ENCODE assay signal across 18 mouse cellular contexts in genomic region chr14:61414199-61414598, GRCm38 (mm10). TPM values are rescaled to one million over a fixed set of nuclear protein-coding genes. Genes with fewer than 3 reads are reported as not detected.
A peak's percentile ranks its signal among the peaks of the same experiment; 100 is the strongest.
DNase-seq lines count a peak whose midpoint lies in the region; ATAC-seq and TF ChIP-seq lines count a peak whose summit lies in the region.
"Had no signal": no experiment of that assay in that cellular context is flagged by ENCODE, and none has a peak within 500 bp of the region (broad histone marks: within the 10 kb centered on the region; RNA-seq: fewer than 3 reads in every experiment).

No protein-coding gene starts in this region.

- no peaks in the 10 kb centered on the region for H3K36me3 ChIP-seq in midbrain, embryonic 13.5 days
- H3K36me3 ChIP-seq in midbrain, embryonic 11.5 days (ENCODE audit: control insufficient read depth, insufficient read depth, low read length) = no peaks in the 10 kb centered on the region
- no peaks in the 10 kb centered on the region for H3K36me3 ChIP-seq in neural tube, embryonic 13.5 days
- H3K36me3 ChIP-seq in neural tube, embryonic 15.5 days = no peaks in the 10 kb centered on the region
- H3K36me3 ChIP-seq: embryonic facial prominence, embryonic 10.5 days; heart, embryonic 15.5 days had no signal

- H3K27me3 ChIP-seq in midbrain, embryonic 13.5 days = no peaks in the 10 kb centered on the region
- no peaks in the 10 kb centered on the region for H3K27me3 ChIP-seq in midbrain, embryonic 11.5 days (ENCODE audit: control insufficient read depth, insufficient read depth, low read length)
- H3K27me3 ChIP-seq in neural tube, embryonic 13.5 days = no peaks in the 10 kb centered on the region
- no peaks in the 10 kb centered on the region for H3K27me3 ChIP-seq in neural tube, embryonic 15.5 days (replicated peaks)
- H3K27me3 ChIP-seq: forebrain, embryonic 13.5 days; heart, embryonic 15.5 days had no signal

- intact Hi-C loops in gastrocnemius, adult 2 months (cut with DNase I) = no loop called here
- intact Hi-C loops in gastrocnemius, postnatal 36 days (cut with DNase I) = no loop called here

- H3K4me1 ChIP-seq in midbrain, embryonic 13.5 days (replicated peaks) = peaks cover 24% of the 10 kb centered on the region
- peaks cover 5% of the 10 kb centered on the region; the same call in 1 of the 2 replicates for H3K4me1 ChIP-seq in midbrain, embryonic 11.5 days (ENCODE audit: control insufficient read depth, insufficient read depth, low read length)
- H3K4me1 ChIP-seq in neural tube, embryonic 13.5 days (replicated peaks) = peaks cover 18% of the 10 kb centered on the region
- peaks cover 8% of the 10 kb centered on the region for H3K4me1 ChIP-seq in neural tube, embryonic 15.5 days

- DNase-seq in gastrocnemius, adult 2 months = no peak
- no peak for DNase-seq in gastrocnemius, postnatal 36 days
- DNase-seq in midbrain, embryonic 11.5 days (ENCODE audit: low spot score, missing footprints) = no peak
- no peak for DNase-seq in cerebellum, postnatal 36 days
- DNase-seq: adrenal gland, postnatal 14 days; cerebellum, adult 18-20 months; cerebellum, adult 9-11 months; gastrocnemius, postnatal 10 days; heart, adult 2 months; heart, postnatal 14 days had no signal

- no peak for TF ChIP-seq CTCF in gastrocnemius, adult 2 months (IDR thresholded peaks at IDR 0.05)

- H3K9ac ChIP-seq in midbrain, embryonic 13.5 days (replicated peaks) = no peak overlapping the region
- H3K9ac ChIP-seq in midbrain, embryonic 11.5 days (ENCODE audit: low read length) = no peak overlapping the region
- no peak overlapping the region for H3K9ac ChIP-seq in neural tube, embryonic 13.5 days
- H3K9ac ChIP-seq in neural tube, embryonic 15.5 days (replicated peaks) = no peak overlapping the region
- H3K9ac ChIP-seq: forebrain, embryonic 13.5 days; heart, embryonic 15.5 days had no signal

- H3K4me2 ChIP-seq in midbrain, embryonic 13.5 days (replicated peaks) = no peak overlapping the region
- no peak overlapping the region for H3K4me2 ChIP-seq in midbrain, embryonic 11.5 days
- no peak overlapping the region for H3K4me2 ChIP-seq in neural tube, embryonic 13.5 days
- no peak overlapping the region for H3K4me2 ChIP-seq in neural tube, embryonic 15.5 days
- H3K4me2 ChIP-seq: forebrain, embryonic 13.5 days; heart, embryonic 11.5 days; heart, embryonic 15.5 days had no signal

- H3K4me3 ChIP-seq in gastrocnemius, adult 2 months = no peak overlapping the region
- no peak overlapping the region for H3K4me3 ChIP-seq in midbrain, embryonic 13.5 days (replicated peaks)
- no peak overlapping the region for H3K4me3 ChIP-seq in midbrain, embryonic 11.5 days (ENCODE audit: low read depth, low read length)
- no peak overlapping the region for H3K4me3 ChIP-seq in neural tube, embryonic 13.5 days
- no peak overlapping the region for H3K4me3 ChIP-seq in neural tube, embryonic 15.5 days (replicated peaks)
- H3K4me3 ChIP-seq: embryonic facial prominence, embryonic 10.5 days; forebrain, embryonic 13.5 days; heart, adult 2 months; heart, embryonic 15.5 days had no signal

- H3K27ac ChIP-seq in gastrocnemius, adult 2 months = peak overlapping the region; percentile 16; the same call in 1 of the 2 replicates
- no peak overlapping the region for H3K27ac ChIP-seq in midbrain, embryonic 13.5 days
- H3K27ac ChIP-seq in midbrain, embryonic 11.5 days (ENCODE audit: low read depth, low read length) = no peak overlapping the region
- 0 out of 2 replicates have a peak overlapping the region, but pooled peaks have one; percentile 9 for H3K27ac ChIP-seq in neural tube, embryonic 13.5 days (replicated peaks)
- H3K27ac ChIP-seq in neural tube, embryonic 15.5 days (replicated peaks) = no peak overlapping the region
- H3K27ac ChIP-seq: embryonic facial prominence, embryonic 10.5 days; forebrain, embryonic 13.5 days; heart, adult 2 months; heart, embryonic 15.5 days; hindbrain, postnatal 0 days had no signal

- no peaks in the 10 kb centered on the region for H3K9me3 ChIP-seq in midbrain, embryonic 13.5 days
- H3K9me3 ChIP-seq in midbrain, embryonic 11.5 days (ENCODE audit: control insufficient read depth, low read length) = no peaks in the 10 kb centered on the region
- no peaks in the 10 kb centered on the region for H3K9me3 ChIP-seq in neural tube, embryonic 13.5 days
- no peaks in the 10 kb centered on the region for H3K9me3 ChIP-seq in neural tube, embryonic 15.5 days (replicated peaks)
- H3K9me3 ChIP-seq: embryonic facial prominence, embryonic 10.5 days; forebrain, embryonic 13.5 days; heart, embryonic 15.5 days had no signal

- ATAC-seq in midbrain, embryonic 13.5 days = peak; percentile 63
- no peak for ATAC-seq in midbrain, embryonic 11.5 days (ENCODE audit: low FRiP score)
- ATAC-seq in neural tube, embryonic 13.5 days (ENCODE audit: low read depth) = peak; percentile 61; the same call in 1 of the 2 replicates
- no peak for ATAC-seq in neural tube, embryonic 15.5 days (ENCODE audit: low FRiP score)
- ATAC-seq: forebrain, embryonic 13.5 days; hindbrain, postnatal 0 days had no signal

- 18% methylated on average over 5 of the region's 5 CpGs for WGBS in midbrain, embryonic 13.5 days
- 49% methylated on average over 5 of the region's 5 CpGs for WGBS in midbrain, embryonic 11.5 days
- 20% methylated on average over 5 of the region's 5 CpGs for WGBS in neural tube, embryonic 13.5 days
- WGBS in neural tube, embryonic 15.5 days = 12% methylated on average over 5 of the region's 5 CpGs

RNA-seq across cellular contexts. Expression of gene Kpna3, which starts 25.5 kb away (rescaled TPM):
- total RNA-seq in gastrocnemius, adult 2 months (2021) = 100 to 1,000 TPM; 111 to 118 TPM
- total RNA-seq in gastrocnemius, postnatal 36 days (2021) = 100 to 1,000 TPM in 1 of 2 experiments, 10 to 100 TPM in 1; 91.9 to 102 TPM
- 76.7 and 79.1 TPM in 2 replicates for polyA plus RNA-seq in midbrain, embryonic 13.5 days (2015; fragmentation: Nextera tagmentation; extraction: Ambion mirVana)
- 110 and 116 TPM in 2 replicates for polyA plus RNA-seq in midbrain, embryonic 11.5 days (2014; fragmentation: Nextera tagmentation; extraction: Ambion mirVana)
- polyA plus RNA-seq in neural tube, embryonic 13.5 days (2015; fragmentation: Nextera tagmentation; extraction: Ambion mirVana) = 73.2 and 80.2 TPM in 2 replicates
- polyA plus RNA-seq in neural tube, embryonic 15.5 days (2015; fragmentation: Nextera tagmentation; extraction: Ambion mirVana) = 61.1 and 62.2 TPM in 2 replicates

RNA-seq across cellular contexts. Expression of gene Ebpl, which starts 54.0 kb away (rescaled TPM):
- 1 to 10 TPM; 1.1 to 1.2 TPM for total RNA-seq in gastrocnemius, adult 2 months (2021)
- total RNA-seq in gastrocnemius, postnatal 36 days (2021) = 1 to 10 TPM in 1 of 2 experiments, under 1 TPM in 1; 0.62 to 1.0 TPM
- polyA plus RNA-seq in midbrain, embryonic 13.5 days (2015; fragmentation: Nextera tagmentation; extraction: Ambion mirVana) = 9.0 and 9.3 TPM in 2 replicates
- 9.8 and 10.6 TPM in 2 replicates for polyA plus RNA-seq in midbrain, embryonic 11.5 days (2014; fragmentation: Nextera tagmentation; extraction: Ambion mirVana)
- polyA plus RNA-seq in neural tube, embryonic 13.5 days (2015; fragmentation: Nextera tagmentation; extraction: Ambion mirVana) = 9.1 and 11.7 TPM in 2 replicates
- 12.0 and 12.8 TPM in 2 replicates for polyA plus RNA-seq in neural tube, embryonic 15.5 days (2015; fragmentation: Nextera tagmentation; extraction: Ambion mirVana)

Comparison
In these comparisons a context has a peak if more than half of its experiments do, and no peak if none do; other contexts are left out.
1. H3K27ac ChIP-seq: peak in gastrocnemius, adult 2 months (single experiment) and neural tube, embryonic 13.5 days (single experiment); none in midbrain, embryonic 13.5 days (single experiment), midbrain, embryonic 11.5 days (single experiment) and neural tube, embryonic 15.5 days (single experiment).
2. ATAC-seq: peak in midbrain, embryonic 13.5 days (single experiment) and neural tube, embryonic 13.5 days (single experiment); none in midbrain, embryonic 11.5 days (single experiment) and neural tube, embryonic 15.5 days (single experiment).